Mouse (Mus musculus): ENCODE measurements around the gene Prox1. TPM values are rescaled to one million over a fixed set of nuclear protein-coding genes. Genes with fewer than 3 reads are reported as not detected.

The Prox1 gene
- not detected for polyA plus RNA-seq (2017; shearing (Covaris generic))

DNA sequence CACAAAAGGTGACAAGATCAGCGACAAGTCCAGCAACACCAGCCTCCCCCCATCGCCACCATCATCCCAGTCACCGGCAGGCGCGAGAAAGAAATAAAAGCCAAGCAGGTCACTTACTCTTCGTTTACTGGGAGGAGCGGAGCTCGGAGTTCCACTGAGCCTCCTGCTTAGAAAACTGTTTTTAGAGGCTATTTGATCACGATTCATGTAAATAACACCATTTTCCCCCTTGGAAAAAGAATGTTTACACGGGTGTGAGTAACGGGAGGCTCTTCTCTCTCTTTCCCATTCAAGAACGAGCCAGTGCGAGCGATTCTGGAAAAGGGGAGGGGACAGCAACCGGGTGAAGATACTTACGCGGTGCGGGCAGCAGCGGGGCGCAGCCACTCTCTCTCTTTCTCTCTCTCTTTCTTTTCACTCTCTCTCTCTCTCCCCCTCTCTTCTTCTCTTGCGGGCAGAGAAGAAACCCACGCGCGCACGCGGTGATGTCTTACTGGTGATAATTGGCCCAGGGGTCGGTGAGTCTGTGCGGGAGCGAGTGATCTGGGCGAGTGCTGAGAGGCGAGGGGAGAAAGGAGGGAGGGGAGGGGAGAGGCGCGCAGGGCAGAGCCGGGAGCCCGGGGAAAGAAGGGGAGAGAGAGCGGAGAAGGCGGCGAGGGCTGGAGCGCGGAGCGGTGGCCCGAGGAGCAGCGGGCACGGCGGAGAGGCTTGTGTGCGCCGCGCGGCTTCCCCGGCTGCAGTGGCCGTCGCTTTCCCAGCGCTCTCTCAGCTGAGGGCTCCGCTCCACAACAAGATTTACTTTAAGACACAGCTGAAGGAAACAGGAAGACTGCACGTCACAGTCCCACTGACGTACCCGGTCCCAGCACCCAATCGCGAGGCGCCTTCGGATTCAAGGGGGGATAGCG lies at the start of gene Prox1:
Gene Prox1 (minus strand): TSS at position 804 of the 908 bp plus-strand sequence.

Other genes starting within 250 kb of the Prox1 start
- gene Smyd2, start 248.4 kb downstream of the Prox1 start, polyA plus RNA-seq (2017; shearing (Covaris generic)): 12.1 TPM

All from effector memory CD4-positive, alpha-beta T cell, adult 7 months (primary cell).